Mouse (Mus musculus) hindbrain, embryonic 14.5 days (tissue): Measurements from ENCODE around the gene Jagn1. TPM values are rescaled to one million over a fixed set of nuclear protein-coding genes. Genes with fewer than 3 reads are reported as not detected.

Source experiments
- ATAC-seq: fragments of 200-750 bp; cut with Nextera tagmentation; 2 replicates; pipeline ENCODE4 v1.8.0; 2017; ENCODE audit warnings: moderate number of reproducible peaks, mild to moderate bottlenecking, moderate TSS enrichment, moderate library complexity; ENCODE audit not compliant: low FRiP score
- DNase-seq: peaks from one replicate; pipeline ENCODE4 v3.0.0-alpha.2; 2015; ENCODE audit warnings: low spot score
- H3K27ac ChIP-seq: fragments of 300-500 bp; sonication (generic); 2 replicates; pipeline ENCODE4 v1.5.1; 2014; ENCODE audit warnings: mild to moderate bottlenecking, moderate library complexity
- H3K27me3 ChIP-seq: fragments of 300-500 bp; sonication (generic); 2 replicates; pipeline ENCODE4 v1.6.1; 2014; ENCODE audit warnings: mild to moderate bottlenecking, low read length, mixed read lengths; ENCODE audit not compliant: control insufficient read depth, insufficient read depth
- H3K36me3 ChIP-seq: fragments of 300-500 bp; sonication (generic); replicated peaks from 2 replicates; pipeline ENCODE4 v1.6.1; 2014; ENCODE audit not compliant: control insufficient read depth, insufficient read depth
- H3K4me1 ChIP-seq: fragments of 300-500 bp; sonication (generic); replicated peaks from 2 replicates; pipeline ENCODE4 v1.6.1; 2014; ENCODE audit warnings: antibody characterized with exemption, low read length, mixed read lengths; ENCODE audit not compliant: control insufficient read depth, insufficient read depth
- H3K4me2 ChIP-seq: fragments of 300-500 bp; sonication (generic); replicated peaks from 2 replicates; pipeline ENCODE4 v1.6.1; 2014; ENCODE audit warnings: mild to moderate bottlenecking, moderate library complexity
- H3K4me3 ChIP-seq: fragments of 300-500 bp; sonication (generic); replicated peaks from 2 replicates; pipeline ENCODE4 v1.5.1; 2014; ENCODE audit warnings: mild to moderate bottlenecking, low read length
- H3K9ac ChIP-seq: fragments of 300-500 bp; sonication (generic); 2 replicates; pipeline ENCODE4 v1.6.1; 2014
- H3K9me3 ChIP-seq: fragments of 300-500 bp; sonication (generic); 2 replicates; pipeline ENCODE4 v1.6.1; 2016; ENCODE audit warnings: low read length; ENCODE audit not compliant: control insufficient read depth
- WGBS: fragments of 180-500 bp; shearing (Covaris S2); extraction: QIAGEN DNeasy Blood & Tissue Kit; methylation state at CpG from one replicate; pipeline ENCODE4 v1.1.7; 2014; 5-methylcytosine and 5-hydroxymethylcytosine counted together
- polyA plus RNA-seq: library from polyadenylated mRNA; unstranded; fragments of >200 nt; fragmentation: Nextera tagmentation; extraction: Ambion mirVana; gene quantifications from 2 replicates; pipeline ENCODE4 v1.2.1, GENCODE M21; 2014

Jagn1 gene
- polyA plus RNA-seq, 1 experiment from 2014 or later: 87.9 TPM

DNA sequence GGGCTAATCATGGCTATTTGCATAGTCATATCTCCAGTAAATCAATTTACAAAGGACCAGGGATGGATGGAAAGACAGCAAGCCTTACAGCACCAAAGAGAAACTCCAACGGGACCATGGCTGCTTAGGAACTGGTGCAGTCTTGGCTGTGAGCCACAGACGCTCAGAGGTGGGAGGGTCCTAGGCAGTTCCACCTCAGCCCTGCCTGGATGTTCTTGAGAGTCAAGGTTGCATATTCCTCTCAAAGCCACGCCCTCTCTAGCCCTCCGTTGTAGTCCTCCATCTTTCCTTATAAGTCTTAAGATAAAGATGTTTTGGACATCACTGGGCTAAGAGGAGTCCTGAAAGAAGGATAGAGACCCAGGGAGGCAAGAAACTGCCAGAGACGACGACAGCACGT lies 21.7 kb downstream of the Jagn1 start:
- no peaks in the 10 kb centered on the region for H3K9me3 ChIP-seq
- no peak overlapping the region for H3K4me2 ChIP-seq
- ATAC-seq (no peak), DNase-seq (no peak)
- H3K27ac ChIP-seq: no peak overlapping the region
- no peaks in the 10 kb centered on the region for H3K36me3 ChIP-seq
- H3K4me1 ChIP-seq: no peaks in the 10 kb centered on the region
- peaks cover 3% of the 10 kb centered on the region; the same call in 1 of the 2 replicates for H3K27me3 ChIP-seq
- H3K4me3 ChIP-seq: no peak overlapping the region
- H3K9ac ChIP-seq: no peak overlapping the region
- 68% methylated on average over 7 of the region's 7 CpGs for WGBS

DNA sequence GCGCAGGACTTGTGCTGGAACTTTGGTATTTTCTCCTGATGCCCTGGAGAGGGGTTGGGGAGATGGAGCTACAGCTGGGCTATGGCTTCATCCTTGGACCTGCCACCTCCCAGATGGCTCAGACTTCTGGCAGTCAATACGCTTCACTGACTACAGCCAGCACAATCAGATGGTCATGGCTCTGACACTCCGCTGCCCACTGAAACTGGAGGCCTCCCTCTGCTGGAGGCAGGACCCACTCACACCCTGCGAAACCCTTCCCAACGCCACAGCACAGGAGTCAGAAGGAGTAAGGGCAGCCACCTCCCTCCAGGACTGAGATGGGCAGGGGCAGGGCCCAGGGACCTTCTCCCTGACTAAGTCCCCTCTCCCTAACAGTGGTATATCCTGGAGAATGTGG lies 23.2 kb downstream of the Jagn1 start:
- WGBS: 56% methylated on average over 5 of the region's 5 CpGs
- Histone ChIP-seq H3K4me3 (no peak overlapping the region), H3K36me3 (no peaks in the 10 kb centered on the region), H3K9ac (no peak overlapping the region), H3K9me3 (no peaks in the 10 kb centered on the region), H3K4me1 (peaks cover 7% of the 10 kb centered on the region; the same call in 1 of the 2 replicates), H3K27ac (no peak overlapping the region), H3K4me2 (no peak overlapping the region), H3K27me3 (peaks cover 17% of the 10 kb centered on the region; the same call in 1 of the 2 replicates)
- no peak for DNase-seq
- ATAC-seq: no peak

DNA sequence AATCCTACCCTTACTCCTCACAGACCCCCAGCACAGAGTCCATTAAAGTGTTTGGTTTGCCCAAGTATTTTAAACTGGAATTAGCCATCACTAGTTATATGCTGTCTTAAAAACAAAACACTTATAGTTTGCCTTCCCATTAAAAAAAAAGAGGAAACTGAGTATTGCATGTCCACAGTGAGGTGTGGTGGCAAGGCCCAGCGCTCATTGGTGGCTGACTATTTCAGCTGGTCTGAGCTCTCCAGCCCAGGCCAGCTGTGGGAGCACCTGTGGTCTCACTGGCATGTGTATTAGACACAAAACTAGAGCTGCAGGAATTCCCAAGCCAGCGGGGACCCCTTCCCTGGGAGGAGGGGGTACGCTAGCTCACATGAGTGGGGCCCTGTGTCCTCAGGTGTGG lies 26.1 kb downstream of the Jagn1 start:
- Histone ChIP-seq H3K9ac (no peak overlapping the region; the same call in 1 of the 2 replicates), H3K9me3 (no peaks in the 10 kb centered on the region), H3K27me3 (peaks cover 23% of the 10 kb centered on the region; the same call in 1 of the 2 replicates), H3K4me1 (peaks cover 7% of the 10 kb centered on the region; the same call in 1 of the 2 replicates), H3K27ac (no peak overlapping the region), H3K4me2 (no peak overlapping the region), H3K36me3 (no peaks in the 10 kb centered on the region), H3K4me3 (no peak overlapping the region)
- 0 out of 2 replicates have a peak, but pooled peaks have one; percentile 7 for ATAC-seq
- no peak for DNase-seq
- WGBS: 71% methylated on average over 3 of the region's 3 CpGs

DNA sequence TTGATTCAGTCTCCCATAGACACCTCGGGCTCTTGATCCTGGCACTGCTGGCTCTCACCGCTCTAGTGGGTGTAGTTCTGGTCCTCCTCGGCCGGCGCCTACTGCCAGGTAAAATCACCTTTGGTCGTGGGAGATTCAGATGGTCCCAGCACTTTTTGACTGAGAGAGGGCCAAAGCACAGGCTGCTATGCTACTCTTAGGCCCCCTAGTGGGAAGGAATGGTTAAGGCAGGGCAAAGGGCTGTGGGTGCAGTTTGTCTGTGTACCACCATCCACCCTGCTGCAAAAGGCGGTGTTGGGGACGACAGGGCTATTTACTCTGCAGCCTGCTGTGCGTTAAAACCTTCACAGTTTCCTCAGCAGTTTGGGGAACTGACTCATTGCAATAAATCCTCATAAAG lies 26.7 kb downstream of the Jagn1 start:
- Histone ChIP-seq H3K36me3 (no peaks in the 10 kb centered on the region), H3K27ac (no peak overlapping the region), H3K4me3 (peak overlapping the region; percentile 31), H3K4me2 (peak overlapping the region; percentile 55), H3K27me3 (peaks cover 23% of the 10 kb centered on the region; the same call in 1 of the 2 replicates), H3K9me3 (no peaks in the 10 kb centered on the region), H3K9ac (no peak overlapping the region; the same call in 1 of the 2 replicates), H3K4me1 (peaks cover 7% of the 10 kb centered on the region; the same call in 1 of the 2 replicates)
- ATAC-seq (peak; percentile 74; the same call in 1 of the 2 replicates), DNase-seq (peak; percentile 74)
- WGBS: 10% methylated on average over 9 of the region's 9 CpGs

DNA sequence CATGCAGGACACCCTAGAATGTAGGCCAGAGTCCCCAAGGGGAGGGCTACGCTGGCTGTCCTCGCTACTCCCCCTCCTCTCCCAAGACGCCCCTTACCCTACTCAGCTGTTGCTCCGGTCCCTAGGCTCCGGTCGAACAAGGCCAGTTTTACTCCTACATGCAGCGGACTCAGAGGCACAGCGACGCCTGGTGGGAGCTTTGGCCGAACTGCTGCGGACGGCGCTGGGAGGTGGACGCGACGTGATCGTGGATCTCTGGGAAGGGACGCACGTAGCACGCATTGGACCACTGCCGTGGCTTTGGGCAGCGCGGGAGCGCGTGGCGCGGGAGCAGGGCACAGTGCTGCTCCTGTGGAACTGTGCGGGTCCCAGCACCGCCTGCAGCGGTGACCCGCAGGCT lies 27.1 kb downstream of the Jagn1 start:
- Histone ChIP-seq H3K4me3 (peak overlapping the region; percentile 31), H3K27me3 (peaks cover 23% of the 10 kb centered on the region; the same call in 1 of the 2 replicates), H3K4me2 (peak overlapping the region; percentile 55), H3K9me3 (no peaks in the 10 kb centered on the region), H3K36me3 (no peaks in the 10 kb centered on the region), H3K4me1 (peaks cover 7% of the 10 kb centered on the region; the same call in 1 of the 2 replicates), H3K9ac (peak overlapping the region; percentile 28; the same call in 1 of the 2 replicates), H3K27ac (no peak overlapping the region)
- 1% methylated on average over 27 of the region's 31 CpGs for WGBS
- DNase-seq: peak; percentile 74
- peak; percentile 60; the same call in 1 of the 2 replicates for ATAC-seq

DNA sequence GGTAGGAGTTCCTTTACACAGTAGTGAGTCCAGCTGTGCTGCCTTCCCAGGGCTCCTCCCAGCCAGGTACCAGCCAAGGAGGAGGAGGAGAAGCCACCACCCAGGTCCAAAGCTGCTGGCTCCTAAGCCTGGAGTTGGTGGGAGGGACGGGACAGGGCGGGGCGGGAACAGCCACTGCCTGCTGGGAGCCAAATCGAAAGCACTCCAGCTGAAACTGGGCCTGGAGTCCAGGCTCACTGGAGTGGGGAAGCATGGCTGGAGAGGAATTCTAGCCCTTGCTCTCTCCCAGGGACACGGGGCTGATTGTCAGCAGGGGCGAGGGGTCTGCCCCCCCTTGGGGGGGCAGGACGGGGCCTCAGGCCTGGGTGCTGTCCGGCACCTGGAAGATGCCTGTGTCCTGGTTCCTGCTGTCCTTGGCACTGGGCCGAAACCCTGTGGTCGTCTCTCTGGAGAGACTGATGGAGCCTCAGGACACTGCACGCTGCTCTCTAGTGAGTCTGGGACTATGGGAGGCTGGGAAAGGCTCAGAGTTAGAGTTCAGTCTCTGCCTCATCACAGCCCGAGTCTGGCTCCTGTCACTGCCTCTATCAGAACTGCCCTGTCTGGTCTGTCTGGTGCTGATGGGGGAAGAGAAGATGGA lies 29.0 kb downstream of the Jagn1 start, which contains the start of gene Il17rc:
Il17rc (plus strand) TSS at position 131 of the 640 bp plus-strand sequence.
- Histone ChIP-seq H3K27ac (no peak within 1 kb of the TSS), H3K27me3 (peaks cover 23% of the 10 kb centered on the region; the same call in 1 of the 2 replicates), H3K4me1 (peaks cover 7% of the 10 kb centered on the region; the same call in 1 of the 2 replicates), H3K4me3 (no peak within 1 kb of the TSS), H3K9me3 (no peaks in the 10 kb centered on the region), H3K9ac (no peak within 1 kb of the TSS; the same call in 1 of the 2 replicates), H3K36me3 (no peaks in the 10 kb centered on the region), H3K4me2 (peak within 1 kb of the TSS; percentile 20; the same call in 1 of the 2 replicates)
- 17% methylated on average over 12 of the region's 12 CpGs for WGBS
- ATAC-seq (no peak), DNase-seq (no peak)

DNA sequence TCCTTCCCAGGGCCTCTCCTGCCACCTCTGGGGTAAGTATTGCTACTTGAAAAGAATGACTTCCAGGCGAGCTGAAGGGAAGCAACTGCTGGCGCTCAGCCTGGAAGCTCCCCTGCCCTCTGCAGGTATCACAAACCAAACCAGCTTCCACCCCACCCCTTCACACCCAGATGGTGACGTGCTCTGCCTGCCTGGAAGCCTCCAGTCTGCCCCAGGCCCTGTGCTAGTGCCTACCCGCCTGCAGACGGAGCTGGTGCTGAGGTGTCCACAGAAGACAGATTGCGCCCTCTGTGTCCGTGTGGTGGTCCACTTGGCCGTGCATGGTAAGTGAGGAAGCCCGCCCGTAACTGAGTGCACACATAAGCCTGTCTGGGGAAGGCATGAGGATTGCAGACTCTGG lies 29.7 kb downstream of the Jagn1 start:
- ATAC-seq (no peak), DNase-seq (no peak)
- Histone ChIP-seq H3K27me3 (peaks cover 23% of the 10 kb centered on the region; the same call in 1 of the 2 replicates), H3K27ac (no peak overlapping the region), H3K9ac (no peak overlapping the region), H3K36me3 (no peaks in the 10 kb centered on the region), H3K4me3 (no peak overlapping the region), H3K9me3 (no peaks in the 10 kb centered on the region), H3K4me1 (peaks cover 7% of the 10 kb centered on the region; the same call in 1 of the 2 replicates), H3K4me2 (no peak overlapping the region)
- WGBS: 60% methylated on average over 10 of the region's 10 CpGs

DNA sequence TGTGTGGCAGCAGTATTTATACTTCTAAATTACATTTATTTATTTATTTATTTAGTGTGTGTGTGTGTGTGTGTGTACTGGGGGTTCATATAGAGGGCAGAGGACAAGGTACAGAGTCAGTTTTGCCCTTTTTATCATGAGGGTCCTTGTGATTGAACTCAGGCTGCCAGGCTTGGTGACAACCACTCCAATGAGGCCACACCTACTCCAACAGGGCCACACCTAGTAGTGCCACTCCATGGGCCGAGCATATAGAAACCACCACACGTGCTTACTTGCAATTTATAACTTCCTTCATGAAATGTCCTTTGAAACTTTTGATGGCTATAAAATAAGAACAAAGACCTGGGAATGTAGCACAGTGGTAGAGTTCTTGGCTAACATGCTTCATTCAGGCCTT lies 30.9 kb downstream of the Jagn1 start:
- H3K4me2 ChIP-seq: no peak overlapping the region
- 74% methylated on average over 2 of the region's 2 CpGs for WGBS
- H3K4me1 ChIP-seq: peaks cover 7% of the 10 kb centered on the region; the same call in 1 of the 2 replicates
- H3K27me3 ChIP-seq: peaks cover 20% of the 10 kb centered on the region; the same call in 1 of the 2 replicates
- H3K9ac ChIP-seq: no peak overlapping the region
- H3K27ac ChIP-seq: no peak overlapping the region
- no peak for DNase-seq
- ATAC-seq: no peak
- no peaks in the 10 kb centered on the region for H3K36me3 ChIP-seq
- no peak overlapping the region for H3K4me3 ChIP-seq
- no peaks in the 10 kb centered on the region for H3K9me3 ChIP-seq

DNA sequence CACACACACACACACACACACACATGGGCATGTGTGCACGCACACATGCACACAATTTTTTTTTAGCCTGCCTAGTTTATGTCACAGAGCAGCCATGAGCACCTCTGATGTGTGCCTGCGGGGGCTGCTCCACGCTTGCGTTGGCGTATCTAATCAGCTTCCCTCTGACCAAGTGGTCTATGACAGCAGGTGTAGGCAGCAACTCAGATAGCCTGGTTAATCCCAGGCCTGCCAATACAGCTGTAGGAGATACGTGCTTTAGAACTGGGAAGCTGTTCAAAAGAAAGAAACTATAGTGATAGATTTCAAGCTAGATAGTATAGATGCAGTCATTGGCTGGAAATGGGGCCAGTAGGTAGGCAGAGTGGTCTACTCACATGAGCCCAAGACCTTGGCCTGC lies 31.3 kb downstream of the Jagn1 start:
- Histone ChIP-seq H3K27ac (no peak overlapping the region), H3K4me2 (no peak overlapping the region), H3K4me3 (no peak overlapping the region), H3K36me3 (no peaks in the 10 kb centered on the region), H3K9me3 (no peaks in the 10 kb centered on the region), H3K27me3 (peaks cover 20% of the 10 kb centered on the region; the same call in 1 of the 2 replicates), H3K4me1 (peaks cover 7% of the 10 kb centered on the region; the same call in 1 of the 2 replicates), H3K9ac (no peak overlapping the region)
- ATAC-seq (no peak), DNase-seq (no peak)
- WGBS: 84% methylated on average over 6 of the region's 6 CpGs
